In the genomic region with DNA sequence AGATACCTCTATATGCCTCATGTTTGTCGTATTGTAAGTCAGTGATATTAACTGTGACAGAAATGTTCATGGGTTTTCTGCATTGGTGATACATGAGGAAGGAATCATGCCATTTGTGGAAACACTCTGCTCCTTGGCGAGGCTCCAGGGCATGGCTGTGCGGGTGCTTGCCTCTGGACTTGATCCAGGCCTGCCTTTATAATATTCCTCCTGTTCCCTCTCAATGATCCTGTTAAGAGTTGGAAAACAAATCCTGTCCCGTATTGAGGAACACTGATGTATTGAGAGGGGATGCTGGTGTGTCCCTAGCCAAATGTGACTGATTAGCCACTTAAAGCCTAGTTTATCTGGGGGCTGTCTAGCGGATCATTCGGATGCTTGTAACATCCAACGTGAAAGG, we compare ENCODE assay signal across 9 mouse cellular contexts. TPM values are rescaled to one million over a fixed set of nuclear protein-coding genes. Genes with fewer than 3 reads are reported as not detected.
DNase-seq lines count a peak whose midpoint lies in the region; ATAC-seq lines count a peak whose summit lies in the region.
"Had no signal": no experiment of that assay in that cellular context is flagged by ENCODE, and none has a peak within 500 bp of the region (broad histone marks: within the 10 kb centered on the region; RNA-seq: fewer than 3 reads in every experiment).

No protein-coding gene starts in this region.

- no peak overlapping the region for H3K9ac ChIP-seq in hindbrain, embryonic 15.5 days
- H3K9ac ChIP-seq: liver, embryonic 13.5 days had no signal

- H3K27ac ChIP-seq in hindbrain, embryonic 15.5 days (replicated peaks) = no peak overlapping the region
- H3K27ac ChIP-seq in hindbrain, embryonic 10.5 days = no peak overlapping the region
- H3K27ac ChIP-seq: liver, embryonic 13.5 days had no signal

- H3K4me3 ChIP-seq in hindbrain, embryonic 15.5 days = no peak overlapping the region
- H3K4me3 ChIP-seq in hindbrain, embryonic 10.5 days = no peak overlapping the region
- H3K4me3 ChIP-seq: liver, embryonic 13.5 days had no signal

- no peaks in the 10 kb centered on the region for H3K27me3 ChIP-seq in hindbrain, embryonic 15.5 days
- no peaks in the 10 kb centered on the region for H3K27me3 ChIP-seq in hindbrain, embryonic 10.5 days (ENCODE audit: insufficient read depth, poor library complexity, severe bottlenecking)
- H3K27me3 ChIP-seq: liver, embryonic 13.5 days had no signal

- DNase-seq in hindbrain, embryonic 10.5 days (ENCODE audit: low spot score) = no peak
- DNase-seq in urinary bladder, postnatal 14 days (ENCODE audit: low spot score) = peak; percentile 10
- DNase-seq in urinary bladder, adult 18-20 months (ENCODE audit: low spot score in 2 of 2) = no peak
- peak; percentile 73 to 79 for DNase-seq in cerebellum, postnatal 36 days
- DNase-seq in lung, postnatal 14 days = peak; percentile 5
- DNase-seq in liver = no peak
- no peak for DNase-seq in adipocyte (ENCODE audit: low spot score)
- DNase-seq: liver, embryonic 13.5 days had no signal

- H3K4me2 ChIP-seq in hindbrain, embryonic 15.5 days = peak overlapping the region; percentile 3
- H3K4me2 ChIP-seq: liver, embryonic 13.5 days had no signal

- no peaks in the 10 kb centered on the region for H3K4me1 ChIP-seq in hindbrain, embryonic 15.5 days (replicated peaks)
- H3K4me1 ChIP-seq in hindbrain, embryonic 10.5 days (replicated peaks) = no peaks in the 10 kb centered on the region
- H3K4me1 ChIP-seq: liver, embryonic 13.5 days had no signal

- no peaks in the 10 kb centered on the region; the same call in 1 of the 2 replicates for H3K36me3 ChIP-seq in hindbrain, embryonic 15.5 days
- peaks cover 12% of the 10 kb centered on the region for H3K36me3 ChIP-seq in hindbrain, embryonic 10.5 days
- H3K36me3 ChIP-seq: liver, embryonic 13.5 days had no signal

- no peak for ATAC-seq in hindbrain, embryonic 15.5 days (ENCODE audit: low FRiP score, low read depth)

- H3K9me3 ChIP-seq in hindbrain, embryonic 15.5 days = no peaks in the 10 kb centered on the region
- no peaks in the 10 kb centered on the region for H3K9me3 ChIP-seq in hindbrain, embryonic 10.5 days
- H3K9me3 ChIP-seq: liver, embryonic 13.5 days had no signal

- 49% methylated on average over 7 of the region's 7 CpGs for WGBS in hindbrain, embryonic 15.5 days
- 81% methylated on average over 7 of the region's 7 CpGs for WGBS in hindbrain, embryonic 10.5 days

RNA-seq across cellular contexts. Expression of a gene that starts 11.7 kb away (rescaled TPM):
- 61.0 and 64.4 TPM in 2 replicates for polyA plus RNA-seq in hindbrain, embryonic 15.5 days (2015; fragmentation: Nextera tagmentation; extraction: Ambion mirVana)
- polyA plus RNA-seq in hindbrain, embryonic 10.5 days (2016; fragmentation: Nextera tagmentation; extraction: Ambion mirVana) = 49.7 and 60.1 TPM in 2 replicates

Comparison
In these comparisons a context has a peak if more than half of its experiments do, and no peak if none do; other contexts are left out.
1. DNase-seq: peak in urinary bladder, postnatal 14 days (single experiment), cerebellum, postnatal 36 days (2 of 2) and lung, postnatal 14 days (single experiment); none in hindbrain, embryonic 10.5 days (single experiment), urinary bladder, adult 18-20 months (0 of 2), liver (single experiment) and adipocyte (single experiment).